ENCODE assay signal across 12 mouse cellular contexts in the genomic region with DNA sequence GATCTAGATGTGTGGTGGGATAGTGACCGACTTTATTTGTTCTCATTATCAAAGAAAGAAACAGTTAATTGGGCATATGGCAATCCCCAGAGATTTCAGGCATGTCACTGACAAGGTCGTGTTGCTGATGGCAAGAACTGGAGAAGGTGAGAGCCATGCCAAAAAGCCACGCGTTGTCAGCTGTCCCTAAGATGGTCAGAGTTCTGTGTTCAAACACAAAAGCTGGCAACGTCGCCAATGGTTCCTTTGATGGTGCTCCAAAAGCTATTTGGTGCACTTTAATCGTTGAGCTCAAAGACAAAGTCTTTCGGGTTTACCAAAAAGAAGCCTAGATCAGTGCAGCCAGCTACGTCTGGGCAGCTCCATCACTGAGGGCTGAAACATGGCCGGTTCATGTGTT.
"Had no signal": no experiment of that assay in that cellular context is flagged by ENCODE, and none has a peak within 500 bp of the region (broad histone marks: within the 10 kb centered on the region; RNA-seq: fewer than 3 reads in every experiment).

No protein-coding gene starts in this region.

- H3K27ac ChIP-seq: kidney, embryonic 15.5 days; limb, embryonic 15.5 days; liver, embryonic 14.5 days; lung, embryonic 15.5 days; midbrain, embryonic 13.5 days; neural tube, embryonic 15.5 days; stomach, postnatal 0 days had no signal

- H3K9me3 ChIP-seq: kidney, embryonic 15.5 days; limb, embryonic 15.5 days; lung, embryonic 15.5 days; midbrain, embryonic 13.5 days; neural tube, embryonic 15.5 days had no signal

- H3K4me1 ChIP-seq: kidney, embryonic 15.5 days; limb, embryonic 15.5 days; midbrain, embryonic 13.5 days; neural tube, embryonic 15.5 days had no signal

- H3K36me3 ChIP-seq: kidney, embryonic 15.5 days; limb, embryonic 15.5 days; lung, embryonic 15.5 days; midbrain, embryonic 13.5 days; neural tube, embryonic 15.5 days had no signal

- H3K9ac ChIP-seq: kidney, embryonic 15.5 days; limb, embryonic 15.5 days; liver, embryonic 14.5 days; lung, embryonic 15.5 days; midbrain, embryonic 13.5 days; neural tube, embryonic 15.5 days had no signal

- ATAC-seq: midbrain, embryonic 13.5 days had no signal

- H3K4me3 ChIP-seq: kidney, embryonic 15.5 days; limb, embryonic 15.5 days; lung, embryonic 15.5 days; midbrain, embryonic 13.5 days; myocyte; neural tube, embryonic 15.5 days had no signal

- H3K4me2 ChIP-seq: kidney, embryonic 15.5 days; limb, embryonic 15.5 days; lung, embryonic 15.5 days; midbrain, embryonic 13.5 days; neural tube, embryonic 15.5 days had no signal

- H3K27me3 ChIP-seq: kidney, embryonic 15.5 days; limb, embryonic 15.5 days; lung, embryonic 15.5 days; midbrain, embryonic 13.5 days; neural tube, embryonic 15.5 days had no signal

- DNase-seq: kidney, adult 11 months; kidney, postnatal 14 days; right cerebral cortex, adult 18-20 months; thymus, postnatal 4 days had no signal
